8 mouse cellular contexts compared by ENCODE assay signal in genomic region chr11:77515637-77516552, GRCm38 (mm10). TPM values are rescaled to one million over a fixed set of nuclear protein-coding genes. Genes with fewer than 3 reads are reported as not detected.
DNase-seq lines count a peak whose midpoint lies in the region; ATAC-seq lines count a peak whose summit lies in the region.

TSS of gene Trp53i13 (minus strand) at chr11:77515980.

- peak within 1 kb of the TSS; percentile 95 for H3K4me2 ChIP-seq in hindbrain, embryonic 11.5 days (replicated peaks; ENCODE audit: low read depth, low read length)
- peak within 1 kb of the TSS; percentile 98 for H3K4me2 ChIP-seq in liver, embryonic 15.5 days

- no peaks in the 10 kb centered on the region for H3K36me3 ChIP-seq in hindbrain, embryonic 11.5 days (ENCODE audit: control insufficient read depth, insufficient read depth, low read length)
- no peaks in the 10 kb centered on the region for H3K36me3 ChIP-seq in liver, embryonic 15.5 days (replicated peaks)

- peaks cover 13% of the 10 kb centered on the region for H3K27me3 ChIP-seq in hindbrain, embryonic 11.5 days (ENCODE audit: control insufficient read depth, insufficient read depth, low read length)
- peaks cover 63% of the 10 kb centered on the region for H3K27me3 ChIP-seq in liver, embryonic 15.5 days

- H3K4me3 ChIP-seq in hindbrain, embryonic 11.5 days (ENCODE audit: low read depth, low read length): peak within 1 kb of the TSS; percentile 41
- H3K4me3 ChIP-seq in liver, embryonic 15.5 days (replicated peaks): peak within 1 kb of the TSS; percentile 75

- peak within 1 kb of the TSS; percentile 58 for H3K9ac ChIP-seq in hindbrain, embryonic 11.5 days (ENCODE audit: low read depth, low read length)
- peak within 1 kb of the TSS; percentile 51 for H3K9ac ChIP-seq in liver, embryonic 15.5 days

- H3K27ac ChIP-seq in hindbrain, embryonic 11.5 days (ENCODE audit: low read depth, low read length): peak within 1 kb of the TSS; percentile 24; the same call in 1 of the 2 replicates
- peak within 1 kb of the TSS; percentile 48 for H3K27ac ChIP-seq in liver, embryonic 15.5 days (replicated peaks)

- H3K9me3 ChIP-seq in hindbrain, embryonic 11.5 days (ENCODE audit: control insufficient read depth, low read length): no peaks in the 10 kb centered on the region
- H3K9me3 ChIP-seq in liver, embryonic 15.5 days (replicated peaks): no peaks in the 10 kb centered on the region

- H3K4me1 ChIP-seq in hindbrain, embryonic 11.5 days (replicated peaks; ENCODE audit: control insufficient read depth, insufficient read depth, low read length): peaks cover 23% of the 10 kb centered on the region
- H3K4me1 ChIP-seq in liver, embryonic 15.5 days (replicated peaks): peaks cover 70% of the 10 kb centered on the region

- peak; percentile 39 for DNase-seq in CD4-positive, CD25-positive, alpha-beta regulatory T cell, adult 2 months (ENCODE audit: low read depth, low spot score)
- DNase-seq in urinary bladder, adult 2 months (ENCODE audit: low spot score): no peak
- no peak for DNase-seq in urinary bladder, postnatal 25 days (ENCODE audit: low spot score)
- DNase-seq in hindbrain, embryonic 11.5 days (ENCODE audit: low spot score): no peak
- peak; percentile 57 for DNase-seq in thymus, postnatal 0 days (ENCODE audit: low spot score)
- DNase-seq in right cerebral cortex, postnatal 4 days: no peak

- no peak for ATAC-seq in CD4-positive, CD25-positive, alpha-beta regulatory T cell, adult 4 months
- peak; percentile 8 for ATAC-seq in hindbrain, embryonic 11.5 days (ENCODE audit: low FRiP score)
- ATAC-seq in liver, embryonic 15.5 days (ENCODE audit: insufficient read depth): no peak

- WGBS in hindbrain, embryonic 11.5 days: 7% methylated on average over 39 of the region's 39 CpGs
- 9% methylated on average over 39 of the region's 39 CpGs for WGBS in liver, embryonic 15.5 days (ENCODE audit: insufficient replicate concordance)

RNA-seq across cellular contexts. Expression of gene Trp53i13, which starts in this region (rescaled TPM):
- polyA plus RNA-seq in CD4-positive, CD25-positive, alpha-beta regulatory T cell, adult 4 months (2017; shearing (Covaris generic)): 1 to 10 TPM; 5.9 to 8.5 TPM
- polyA plus RNA-seq in urinary bladder, adult 2 months (2012; rRNA removed): 20.9 and 21.0 TPM in 2 replicates
- polyA plus RNA-seq in hindbrain, embryonic 11.5 days (2014; fragmentation: Nextera tagmentation; extraction: Ambion mirVana): 27.7 and 27.9 TPM in 2 replicates
- 5.2 TPM in 2 replicates for polyA plus RNA-seq in liver, embryonic 15.5 days (2015; fragmentation: Nextera tagmentation; extraction: Ambion mirVana)
- 39.4 and 45.1 TPM in 2 replicates for polyA plus RNA-seq in thymus, postnatal 0 days (2015; fragmentation: Nextera tagmentation; extraction: Ambion mirVana)

Comparison
In these comparisons a context has a peak if more than half of its experiments do, and no peak if none do; other contexts are left out.
1. DNase-seq: peak in CD4-positive, CD25-positive, alpha-beta regulatory T cell, adult 2 months (single experiment) and thymus, postnatal 0 days (single experiment); none in urinary bladder, adult 2 months (single experiment), urinary bladder, postnatal 25 days (single experiment), hindbrain, embryonic 11.5 days (single experiment) and right cerebral cortex, postnatal 4 days (single experiment).